Mouse (Mus musculus): ENCODE data around the gene Arf4. TPM values are rescaled to one million over a fixed set of nuclear protein-coding genes. Genes with fewer than 3 reads are reported as not detected.
A peak's percentile ranks its signal among the peaks of the same experiment; 100 is the strongest.

The Arf4 gene
- polyA plus RNA-seq, 2 experiments: 302 to 708 TPM

DNA sequence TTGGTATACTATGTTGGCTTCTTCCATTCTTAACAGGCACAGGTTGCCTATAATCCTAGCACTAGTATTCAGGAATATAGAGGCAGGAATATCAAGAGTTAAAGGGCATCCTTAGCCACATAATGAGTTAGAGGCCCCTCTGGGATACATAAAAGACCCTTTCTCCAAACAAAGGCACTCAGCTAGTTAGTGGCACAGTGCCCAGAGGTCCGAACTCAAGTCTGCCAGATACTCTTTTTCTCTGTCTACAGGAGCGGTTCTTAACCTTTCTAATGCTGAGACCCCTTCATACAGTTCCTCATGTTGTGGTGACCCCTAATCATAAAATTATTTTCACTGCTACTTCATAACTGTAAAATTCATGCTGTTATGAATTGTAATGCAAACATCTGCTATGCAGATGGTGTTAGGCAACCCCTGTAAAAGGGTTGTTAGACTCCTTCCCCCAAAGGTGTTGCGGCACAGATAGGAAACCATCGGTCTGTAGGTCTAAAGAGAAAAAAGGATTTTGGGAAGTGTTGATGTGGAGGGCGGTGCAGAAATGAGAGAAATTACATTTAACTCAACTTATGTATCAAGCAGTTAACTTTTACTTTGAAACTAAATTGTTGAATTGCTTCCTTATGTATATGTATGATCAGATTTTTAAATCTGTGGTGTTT, 8.2 kb downstream of the Arf4 start:
- Histone ChIP-seq H3K4me3 (replicated peaks; ENCODE audit: low read length) (no peak overlapping the region), H3K4me2 (replicated peaks; ENCODE audit: low read depth, low read length, severe bottlenecking) (peak overlapping the region; percentile 34), H3K9me3 (ENCODE audit: control insufficient read depth, low read length) (no peaks in the 10 kb centered on the region), H3K9ac (ENCODE audit: low read depth, low read length, severe bottlenecking) (peak overlapping the region; percentile 29), H3K36me3 (ENCODE audit: control insufficient read depth, insufficient read depth, low read length) (peaks cover 34% of the 10 kb centered on the region), H3K27ac (replicated peaks; ENCODE audit: low read depth, low read length) (0 out of 2 replicates have a peak overlapping the region, but pooled peaks have one; percentile 8), H3K27me3 (ENCODE audit: control insufficient read depth, insufficient read depth, low read length) (no peaks in the 10 kb centered on the region), H3K4me1 (ENCODE audit: control insufficient read depth, insufficient read depth, low read length) (peaks cover 5% of the 10 kb centered on the region; the same call in 1 of the 2 replicates)
- DNase-seq (ENCODE audit: low spot score): peak; percentile 50
- TF ChIP-seq POLR2A (IDR thresholded peaks at IDR 0.05; ENCODE audit: borderline replicate concordance, extremely low read depth, insufficient read depth, insufficient read length): no peak
- WGBS: 28% methylated on average over 5 of the region's 5 CpGs
- ATAC-seq (ENCODE audit: low FRiP score, low read depth): no peak

DNA sequence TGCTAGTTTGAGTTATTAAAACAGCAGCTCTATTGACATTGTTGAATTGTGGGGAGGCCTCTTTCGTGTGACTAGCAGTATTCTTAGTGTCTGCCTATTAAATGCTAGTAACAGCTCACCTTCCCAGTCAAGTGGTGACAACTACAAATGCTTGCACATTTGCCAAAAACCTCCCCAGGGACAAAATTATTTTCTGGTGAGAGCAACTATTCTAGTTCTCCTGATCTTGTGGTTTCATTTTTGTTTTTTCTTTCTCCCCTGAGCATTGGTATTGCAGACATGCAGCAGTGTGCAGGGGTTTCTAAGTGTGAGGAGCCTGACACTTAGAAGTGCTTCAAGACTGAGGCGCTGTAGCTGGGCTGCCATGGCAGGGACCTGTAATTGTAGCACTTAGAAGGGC, 9.9 kb downstream of the Arf4 start:
- no peak for TF ChIP-seq POLR2A (IDR thresholded peaks at IDR 0.05; ENCODE audit: borderline replicate concordance, extremely low read depth, insufficient read depth, insufficient read length)
- WGBS: 77% methylated on average over 2 of the region's 2 CpGs
- peaks cover 5% of the 10 kb centered on the region; the same call in 1 of the 2 replicates for H3K4me1 ChIP-seq (ENCODE audit: control insufficient read depth, insufficient read depth, low read length)

DNA sequence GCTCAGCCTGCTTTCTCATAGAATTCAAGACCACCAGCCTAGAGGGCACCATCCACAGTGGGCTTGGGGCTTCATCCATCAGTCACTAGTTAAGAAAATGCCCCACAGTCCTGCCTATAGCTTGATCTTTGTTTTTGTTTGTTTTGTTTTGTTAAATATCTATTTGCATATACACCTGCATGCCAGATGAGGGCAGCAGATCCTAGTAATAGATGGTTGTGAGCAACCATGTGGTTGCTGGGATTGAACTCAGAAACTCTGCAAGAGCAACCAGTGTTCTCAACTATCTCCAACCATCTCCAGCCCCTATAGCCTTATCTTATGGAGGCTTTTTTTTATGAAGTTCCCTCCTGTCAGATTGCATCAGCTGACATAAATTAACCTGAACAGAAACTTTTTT, 14.0 kb downstream of the Arf4 start:
- Histone ChIP-seq H3K9ac (ENCODE audit: low read depth, low read length, severe bottlenecking) (no peak overlapping the region), H3K4me1 (ENCODE audit: control insufficient read depth, insufficient read depth, low read length) (no peaks in the 10 kb centered on the region), H3K27me3 (ENCODE audit: control insufficient read depth, insufficient read depth, low read length) (no peaks in the 10 kb centered on the region), H3K4me2 (replicated peaks; ENCODE audit: low read depth, low read length, severe bottlenecking) (no peak overlapping the region), H3K27ac (replicated peaks; ENCODE audit: low read depth, low read length) (no peak overlapping the region), H3K36me3 (ENCODE audit: control insufficient read depth, insufficient read depth, low read length) (peaks cover 83% of the 10 kb centered on the region), H3K9me3 (ENCODE audit: control insufficient read depth, low read length) (no peaks in the 10 kb centered on the region), H3K4me3 (replicated peaks; ENCODE audit: low read length) (no peak overlapping the region)
- no peak for DNase-seq (ENCODE audit: low spot score)
- no peak for ATAC-seq (ENCODE audit: low FRiP score, low read depth)
- no peak for TF ChIP-seq POLR2A (IDR thresholded peaks at IDR 0.05; ENCODE audit: borderline replicate concordance, extremely low read depth, insufficient read depth, insufficient read length)

More for the DNA sequence above, 9.9 kb downstream of the Arf4 start:
- no peak for ATAC-seq (ENCODE audit: low FRiP score, low read depth)
- Histone ChIP-seq H3K36me3 (ENCODE audit: control insufficient read depth, insufficient read depth, low read length) (peaks cover 49% of the 10 kb centered on the region), H3K9me3 (ENCODE audit: control insufficient read depth, low read length) (no peaks in the 10 kb centered on the region), H3K4me3 (replicated peaks; ENCODE audit: low read length) (no peak overlapping the region), H3K4me2 (replicated peaks; ENCODE audit: low read depth, low read length, severe bottlenecking) (no peak overlapping the region), H3K27ac (replicated peaks; ENCODE audit: low read depth, low read length) (no peak overlapping the region), H3K27me3 (ENCODE audit: control insufficient read depth, insufficient read depth, low read length) (no peaks in the 10 kb centered on the region), H3K9ac (ENCODE audit: low read depth, low read length, severe bottlenecking) (no peak overlapping the region)
- no peak for DNase-seq (ENCODE audit: low spot score)

GRCm38 (mm10) chr14:26658178-26658577, 20.3 kb downstream of the Arf4 start:
- H3K9ac ChIP-seq (ENCODE audit: low read depth, low read length, severe bottlenecking): no peak overlapping the region
- no peak for ATAC-seq (ENCODE audit: low FRiP score, low read depth)
- no peak overlapping the region for H3K4me3 ChIP-seq (replicated peaks; ENCODE audit: low read length)
- no peak for TF ChIP-seq POLR2A (IDR thresholded peaks at IDR 0.05; ENCODE audit: borderline replicate concordance, extremely low read depth, insufficient read depth, insufficient read length)
- no peak for DNase-seq (ENCODE audit: low spot score)
- H3K9me3 ChIP-seq (ENCODE audit: control insufficient read depth, low read length): no peaks in the 10 kb centered on the region
- no peak overlapping the region for H3K4me2 ChIP-seq (replicated peaks; ENCODE audit: low read depth, low read length, severe bottlenecking)
- H3K36me3 ChIP-seq (ENCODE audit: control insufficient read depth, insufficient read depth, low read length): peaks cover 47% of the 10 kb centered on the region
- H3K4me1 ChIP-seq (ENCODE audit: control insufficient read depth, insufficient read depth, low read length): no peaks in the 10 kb centered on the region
- no peak overlapping the region for H3K27ac ChIP-seq (replicated peaks; ENCODE audit: low read depth, low read length)
- no peaks in the 10 kb centered on the region for H3K27me3 ChIP-seq (ENCODE audit: control insufficient read depth, insufficient read depth, low read length)

DNA sequence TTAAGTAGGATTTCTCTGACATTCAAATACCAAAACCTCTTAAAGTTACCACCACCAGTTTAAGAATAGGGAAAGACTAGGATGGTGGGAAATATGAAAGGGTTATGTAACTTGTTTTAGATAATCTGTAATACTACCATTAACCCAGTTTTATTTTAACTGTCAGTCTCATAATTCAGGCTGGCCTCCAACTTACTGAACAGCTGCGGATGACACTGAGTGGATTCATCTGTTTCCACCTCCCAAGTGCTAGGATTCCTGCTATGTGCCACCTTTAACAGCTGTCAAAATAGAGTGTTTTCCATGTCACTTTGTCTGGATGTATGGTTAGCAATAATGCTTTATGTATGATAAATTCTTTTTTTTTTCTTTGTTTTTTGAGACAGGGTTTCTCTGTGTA, 22.4 kb downstream of the Arf4 start:
- Histone ChIP-seq H3K9me3 (ENCODE audit: control insufficient read depth, low read length) (no peaks in the 10 kb centered on the region), H3K4me2 (replicated peaks; ENCODE audit: low read depth, low read length, severe bottlenecking) (no peak overlapping the region), H3K4me3 (replicated peaks; ENCODE audit: low read length) (no peak overlapping the region), H3K4me1 (ENCODE audit: control insufficient read depth, insufficient read depth, low read length) (no peaks in the 10 kb centered on the region), H3K36me3 (ENCODE audit: control insufficient read depth, insufficient read depth, low read length) (peaks cover 37% of the 10 kb centered on the region), H3K9ac (ENCODE audit: low read depth, low read length, severe bottlenecking) (no peak overlapping the region), H3K27me3 (ENCODE audit: control insufficient read depth, insufficient read depth, low read length) (no peaks in the 10 kb centered on the region), H3K27ac (replicated peaks; ENCODE audit: low read depth, low read length) (no peak overlapping the region)
- ATAC-seq (ENCODE audit: low FRiP score, low read depth) (no peak), DNase-seq (ENCODE audit: low spot score) (no peak)
- 97% methylated on average over 1 of the region's 1 CpGs for WGBS
- no peak for TF ChIP-seq POLR2A (IDR thresholded peaks at IDR 0.05; ENCODE audit: borderline replicate concordance, extremely low read depth, insufficient read depth, insufficient read length)

All from limb, embryonic 14.5 days (tissue).